10 mouse cellular contexts compared by ENCODE assay signal in genomic region chr1:177447086-177447485, GRCm38 (mm10). TPM values are rescaled to one million over a fixed set of nuclear protein-coding genes. Genes with fewer than 3 reads are reported as not detected.
DNase-seq lines count a peak whose midpoint lies in the region; ATAC-seq and TF ChIP-seq lines count a peak whose summit lies in the region.
"Had no signal": no experiment of that assay in that cellular context is flagged by ENCODE, and none has a peak within 500 bp of the region (broad histone marks: within the 10 kb centered on the region; RNA-seq: fewer than 3 reads in every experiment).

No protein-coding gene starts in this region.

- DNase-seq in lung, embryonic 14.5 days: peak; percentile 21
- no peak for DNase-seq in lung, adult 2 months
- DNase-seq in embryonic facial prominence, embryonic 14.5 days (ENCODE audit: low spot score): peak; percentile 23
- DNase-seq in limb, embryonic 11.5 days (ENCODE audit: low spot score): no peak
- peak; percentile 51 for DNase-seq in testis, postnatal 10 days (ENCODE audit: low spot score)
- no peak for DNase-seq in natural killer cell, adult 2 months (ENCODE audit: low spot score in 2 of 2)
- no peak for DNase-seq in urinary bladder, postnatal 36 days (ENCODE audit: low spot score in 2 of 2)
- no peak for DNase-seq in spleen, adult 12 weeks (ENCODE audit: low spot score)

- H3K9ac ChIP-seq in lung, embryonic 14.5 days: no peak overlapping the region; the same call in 1 of the 2 replicates
- no peak overlapping the region for H3K9ac ChIP-seq in embryonic facial prominence, embryonic 14.5 days (ENCODE audit: low read depth, low read length)
- H3K9ac ChIP-seq in limb, embryonic 11.5 days (ENCODE audit: low read length): no peak overlapping the region
- H3K9ac ChIP-seq: liver, embryonic 14.5 days had no signal

- no peak overlapping the region for H3K4me2 ChIP-seq in lung, embryonic 14.5 days
- H3K4me2 ChIP-seq in embryonic facial prominence, embryonic 14.5 days (ENCODE audit: low read depth, low read length): peak overlapping the region; percentile 94; the same call in 1 of the 2 replicates
- peak overlapping the region; percentile 17; the same call in 1 of the 2 replicates for H3K4me2 ChIP-seq in limb, embryonic 11.5 days (ENCODE audit: low read depth, severe bottlenecking)

- TF ChIP-seq CTCF in lung, embryonic 14.5 days (IDR thresholded peaks at IDR 0.05; ENCODE audit: low read depth): no peak
- no peak for TF ChIP-seq CTCF in lung, adult 2 months (IDR thresholded peaks at IDR 0.05; ENCODE audit: insufficient read depth, low read length)

- H3K4me1 ChIP-seq in lung, embryonic 14.5 days (ENCODE audit: insufficient read depth): peaks cover 9% of the 10 kb centered on the region
- peaks cover 11% of the 10 kb centered on the region for H3K4me1 ChIP-seq in lung, adult 2 months (ENCODE audit: control insufficient read depth, insufficient read depth, low read length)
- H3K4me1 ChIP-seq in embryonic facial prominence, embryonic 14.5 days (ENCODE audit: control insufficient read depth, insufficient read depth, low read length): peaks cover 30% of the 10 kb centered on the region
- peaks cover 25% of the 10 kb centered on the region for H3K4me1 ChIP-seq in limb, embryonic 11.5 days (ENCODE audit: control insufficient read depth, insufficient read depth, low read length)

- ATAC-seq in lung, embryonic 14.5 days (ENCODE audit: insufficient read depth): no peak
- no peak for ATAC-seq in embryonic facial prominence, embryonic 14.5 days (ENCODE audit: low read depth)
- no peak for ATAC-seq in limb, embryonic 11.5 days (ENCODE audit: insufficient number of reproducible peaks, low FRiP score, low TSS enrichment, low read depth)

- H3K27me3 ChIP-seq in lung, embryonic 14.5 days (ENCODE audit: insufficient read depth, low read length): no peaks in the 10 kb centered on the region
- no peaks in the 10 kb centered on the region for H3K27me3 ChIP-seq in embryonic facial prominence, embryonic 14.5 days (replicated peaks; ENCODE audit: control insufficient read depth, insufficient read depth, low read length)
- H3K27me3 ChIP-seq in limb, embryonic 11.5 days (ENCODE audit: control insufficient read depth, insufficient read depth, low read length): no peaks in the 10 kb centered on the region

- peaks cover 21% of the 10 kb centered on the region for H3K36me3 ChIP-seq in lung, embryonic 14.5 days (ENCODE audit: insufficient read depth)
- peaks cover 22% of the 10 kb centered on the region for H3K36me3 ChIP-seq in embryonic facial prominence, embryonic 14.5 days (ENCODE audit: control insufficient read depth, insufficient read depth, low read length)
- H3K36me3 ChIP-seq in limb, embryonic 11.5 days (ENCODE audit: control insufficient read depth, insufficient read depth, low read length): peaks cover 6% of the 10 kb centered on the region

- H3K27ac ChIP-seq in lung, embryonic 14.5 days (ENCODE audit: low read depth): peak overlapping the region; percentile 58; the same call in 1 of the 2 replicates
- peak overlapping the region; percentile 1; the same call in 1 of the 2 replicates for H3K27ac ChIP-seq in embryonic facial prominence, embryonic 14.5 days (replicated peaks; ENCODE audit: low read depth, low read length)
- H3K27ac ChIP-seq in limb, embryonic 11.5 days (replicated peaks; ENCODE audit: low read depth, low read length): peak overlapping the region; percentile 62; the same call in 1 of the 2 replicates
- H3K27ac ChIP-seq: liver, embryonic 14.5 days had no signal

- no peak overlapping the region for H3K4me3 ChIP-seq in lung, embryonic 14.5 days (ENCODE audit: low read depth, low read length)
- H3K4me3 ChIP-seq in lung, adult 2 months (replicated peaks; ENCODE audit: extremely low read depth, low read depth, low read length): no peak overlapping the region
- 0 out of 2 replicates have a peak overlapping the region, but pooled peaks have one; percentile 14 for H3K4me3 ChIP-seq in embryonic facial prominence, embryonic 14.5 days (ENCODE audit: low read depth, low read length)
- H3K4me3 ChIP-seq in limb, embryonic 11.5 days (ENCODE audit: low read depth, low read length): no peak overlapping the region

- WGBS in lung, embryonic 14.5 days: 49% methylated on average over 9 of the region's 9 CpGs
- 49% methylated on average over 9 of the region's 9 CpGs for WGBS in lung, adult 2 months
- 34% methylated on average over 9 of the region's 9 CpGs for WGBS in embryonic facial prominence, embryonic 14.5 days
- WGBS in limb, embryonic 11.5 days: 65% methylated on average over 9 of the region's 9 CpGs

- no peaks in the 10 kb centered on the region for H3K9me3 ChIP-seq in lung, embryonic 14.5 days (ENCODE audit: low read depth, low read length)
- H3K9me3 ChIP-seq in embryonic facial prominence, embryonic 14.5 days (ENCODE audit: control insufficient read depth, low read length): no peaks in the 10 kb centered on the region
- H3K9me3 ChIP-seq in limb, embryonic 11.5 days (ENCODE audit: control insufficient read depth, low read length): no peaks in the 10 kb centered on the region
- H3K9me3 ChIP-seq: G1E had no signal

- TF ChIP-seq POLR2A in lung, adult 2 months (IDR thresholded peaks at IDR 0.05; ENCODE audit: borderline replicate concordance, extremely low read depth, low read depth, low read length): no peak

RNA-seq across cellular contexts. Expression of gene Zbtb18, which starts 4.9 kb away (rescaled TPM):
- 2.1 and 3.0 TPM in 2 replicates for polyA plus RNA-seq in lung, embryonic 14.5 days (2014; fragmentation: Nextera tagmentation; extraction: Ambion mirVana)
- polyA plus RNA-seq in lung, adult 2 months (2012; rRNA removed): 10.5 and 18.0 TPM in 2 replicates
- 4.5 and 7.0 TPM in 2 replicates for polyA plus RNA-seq in embryonic facial prominence, embryonic 14.5 days (2014; fragmentation: Nextera tagmentation; extraction: Ambion mirVana)
- polyA plus RNA-seq in limb, embryonic 11.5 days (2014; fragmentation: Nextera tagmentation; extraction: Ambion mirVana): 1.6 and 2.0 TPM in 2 replicates

Comparison
In these comparisons a context has a peak if more than half of its experiments do, and no peak if none do; other contexts are left out.
1. DNase-seq: peak in lung, embryonic 14.5 days (single experiment), embryonic facial prominence, embryonic 14.5 days (single experiment) and testis, postnatal 10 days (single experiment); none in lung, adult 2 months (single experiment), limb, embryonic 11.5 days (single experiment), natural killer cell, adult 2 months (0 of 2), urinary bladder, postnatal 36 days (0 of 2) and spleen, adult 12 weeks (single experiment).
2. H3K27ac ChIP-seq: peak in every context shown above with its lines; median percentile 62 in limb, embryonic 11.5 days; 58 in lung, embryonic 14.5 days; 1 in embryonic facial prominence, embryonic 14.5 days.